Mouse (Mus musculus) spleen, adult 2 months (tissue): ENCODE data around the gene Gm11492.

ENCODE experiments used
- CTCF ChIP-seq: fragments of 200-500 bp; IDR thresholded peaks from 2 replicates; pipeline ENCODE4 v1.5.1; 2011; ENCODE audit warnings: mild to moderate bottlenecking, inconsistent platforms; ENCODE audit not compliant: insufficient read depth, insufficient read length, insufficient replicate concordance; ENCODE audit errors: extremely low read depth
- POLR2A ChIP-seq: fragments of 200-500 bp; IDR thresholded peaks from 2 replicates; pipeline ENCODE4 v1.6.1; 2011; ENCODE audit warnings: low read depth, low read length, inconsistent platforms

DNA sequence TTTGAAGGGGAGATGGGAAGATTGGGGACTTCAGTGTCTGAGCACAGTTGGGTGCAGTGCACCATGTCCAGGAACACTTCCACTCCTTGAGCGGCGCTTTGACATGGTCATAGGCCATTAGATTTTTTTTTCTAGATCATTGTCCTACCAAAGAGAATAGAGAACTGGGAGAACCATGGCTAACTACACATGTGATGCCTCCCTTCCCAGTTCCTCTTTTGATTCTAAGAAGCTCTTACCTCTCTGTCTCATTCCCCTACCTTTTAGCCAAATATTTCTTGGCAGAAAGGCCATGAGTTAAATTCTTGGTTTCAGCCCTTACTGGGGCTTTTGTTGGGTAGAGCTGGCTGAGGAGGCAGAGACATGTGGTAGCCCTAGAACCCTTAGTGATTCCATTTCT is 37.1 kb downstream of the Gm11492 start:
- no peak for TF ChIP-seq CTCF
- no peak for TF ChIP-seq POLR2A
